12 mouse cellular contexts compared by ENCODE assay signal in the genomic region with DNA sequence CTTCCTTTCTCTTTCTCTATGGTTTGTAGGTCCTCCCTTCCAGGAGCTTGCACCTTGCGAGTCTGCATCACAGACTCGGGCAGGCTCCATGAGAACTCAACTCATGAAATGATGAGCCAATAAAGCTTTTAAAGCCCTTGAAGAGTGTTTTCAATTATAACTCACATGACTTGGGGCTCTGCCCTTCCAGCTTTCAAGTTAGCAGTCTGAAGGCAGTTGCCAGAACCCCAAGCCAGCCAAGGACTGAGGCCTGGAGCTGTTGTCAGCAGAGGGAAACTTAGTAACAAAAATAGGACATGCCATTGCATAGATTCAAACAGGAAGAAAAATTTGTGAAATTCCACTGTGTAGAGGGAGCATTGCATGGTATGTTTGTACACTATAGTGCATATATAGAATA.
A peak's percentile ranks its signal among the peaks of the same experiment; 100 is the strongest.
DNase-seq lines count a peak whose midpoint lies in the region; ATAC-seq lines count a peak whose summit lies in the region.
"Had no signal": no experiment of that assay in that cellular context is flagged by ENCODE, and none has a peak within 500 bp of the region (broad histone marks: within the 10 kb centered on the region; RNA-seq: fewer than 3 reads in every experiment).

No protein-coding gene starts in this region.

- no peak overlapping the region for H3K4me2 ChIP-seq in embryonic facial prominence, embryonic 14.5 days (ENCODE audit: low read depth, low read length)

- H3K4me1 ChIP-seq in embryonic facial prominence, embryonic 14.5 days (ENCODE audit: control insufficient read depth, insufficient read depth, low read length): peaks cover 31% of the 10 kb centered on the region

- DNase-seq in left cerebral cortex, postnatal 4 days: peak; percentile 14
- no peak for DNase-seq in left cerebral cortex, postnatal 25 days (ENCODE audit: low spot score in 2 of 2)
- DNase-seq in embryonic facial prominence, embryonic 14.5 days (ENCODE audit: low spot score): peak; percentile 93
- peak; percentile 47 to 70 for DNase-seq in gastrocnemius, postnatal 36 days
- DNase-seq in ovary, postnatal 14 days (ENCODE audit: low spot score): peak; percentile 42
- DNase-seq in thymus, postnatal 0 days (ENCODE audit: low spot score): no peak
- DNase-seq in cerebellum, adult 9-11 months: no peak
- DNase-seq: kidney, postnatal 4 days; thymus, postnatal 36 days had no signal

- WGBS in embryonic facial prominence, embryonic 14.5 days: 50% methylated on average over 2 of the region's 2 CpGs

- H3K9ac ChIP-seq in embryonic facial prominence, embryonic 14.5 days (ENCODE audit: low read depth, low read length): no peak overlapping the region
- H3K9ac ChIP-seq: liver, embryonic 14.5 days had no signal

- no peaks in the 10 kb centered on the region for H3K9me3 ChIP-seq in embryonic facial prominence, embryonic 14.5 days (ENCODE audit: control insufficient read depth, low read length)

- ATAC-seq in embryonic facial prominence, embryonic 14.5 days (ENCODE audit: low read depth): no peak
- no peak; the same call in 1 of the 2 replicates for ATAC-seq in frontal cortex, adult (ENCODE audit: low TSS enrichment)
- ATAC-seq: midbrain, embryonic 16.5 days had no signal

- no peaks in the 10 kb centered on the region for H3K27me3 ChIP-seq in embryonic facial prominence, embryonic 14.5 days (replicated peaks; ENCODE audit: control insufficient read depth, insufficient read depth, low read length)

- intact Hi-C loops in left cerebral cortex, postnatal 4 days (cut with DNase I): no loop called here
- intact Hi-C loops in left cerebral cortex, postnatal 25 days (cut with DNase I): no loop called here
- intact Hi-C loops in gastrocnemius, postnatal 36 days (cut with DNase I): no loop called here

- no peak overlapping the region; the same call in 1 of the 2 replicates for H3K27ac ChIP-seq in embryonic facial prominence, embryonic 14.5 days (replicated peaks; ENCODE audit: low read depth, low read length)
- H3K27ac ChIP-seq: liver, embryonic 14.5 days had no signal

- H3K36me3 ChIP-seq in embryonic facial prominence, embryonic 14.5 days (ENCODE audit: control insufficient read depth, insufficient read depth, low read length): no peaks in the 10 kb centered on the region

- no peak overlapping the region for H3K4me3 ChIP-seq in embryonic facial prominence, embryonic 14.5 days (ENCODE audit: low read depth, low read length)

Comparison
In these comparisons a context has a peak if more than half of its experiments do, and no peak if none do; other contexts are left out.
1. DNase-seq: peak in left cerebral cortex, postnatal 4 days (single experiment), embryonic facial prominence, embryonic 14.5 days (single experiment), gastrocnemius, postnatal 36 days (2 of 2) and ovary, postnatal 14 days (single experiment); none in left cerebral cortex, postnatal 25 days (0 of 2), thymus, postnatal 0 days (single experiment) and cerebellum, adult 9-11 months (single experiment).